Mouse (Mus musculus) myocyte (in vitro differentiated cells): ENCODE measurements at regions not wholly inside any gene's neighbourhood (a gene's known extent, or its start where the extent isn't known, plus 50 kb on each side); places are given as distances from the start of the nearest gene placed in this dataset.

Experiments
- CEBPB ChIP-seq: IDR thresholded peaks from 2 replicates; pipeline ENCODE4 v1.6.1; 2011; ENCODE audit warnings: mild to moderate bottlenecking, moderate library complexity; ENCODE audit not compliant: poor library complexity, insufficient read depth, severe bottlenecking
- E2F4 ChIP-seq: IDR thresholded peaks from one replicate; pipeline ENCODE4 v1.6.1; 2011; ENCODE audit warnings: mild to moderate bottlenecking, control low read depth, moderate library complexity; ENCODE audit not compliant: insufficient read depth
- MAX ChIP-seq: IDR thresholded peaks from one replicate; pipeline ENCODE4 v1.6.1; 2011; ENCODE audit warnings: low read depth, mild to moderate bottlenecking, control low read depth
- MYOD1 ChIP-seq, 3 experiments: IDR thresholded peaks; one replicate each; pipeline ENCODE4 v1.6.1; 2011; ENCODE audit warnings: control low read depth in 2 of 3, low read depth in 2 of 3, mild to moderate bottlenecking in 2 of 3, moderate library complexity in 1 of 3; ENCODE audit not compliant: insufficient read length in 2 of 3, control insufficient read depth in 1 of 3
- MYOG ChIP-seq, 3 experiments: IDR thresholded peaks; one replicate each; pipeline ENCODE4 v1.6.1; 2011; ENCODE audit warnings: control low read depth in 2 of 3, low read depth in 2 of 3, mild to moderate bottlenecking in 2 of 3; ENCODE audit not compliant: insufficient read length in 2 of 3, control insufficient read depth in 1 of 3, insufficient read depth in 1 of 3
- POLR2A ChIP-seq: IDR thresholded peaks from one replicate; pipeline ENCODE4 v1.6.1; 2011; ENCODE audit warnings: low read depth, mild to moderate bottlenecking, control low read depth, moderate library complexity; ENCODE audit not compliant: insufficient read length
- POLR2AphosphoS2 ChIP-seq: IDR thresholded peaks from one replicate; pipeline ENCODE4 v1.6.1; 2011; ENCODE audit warnings: low read depth, control low read depth; ENCODE audit not compliant: insufficient read length
- REST ChIP-seq: IDR thresholded peaks from one replicate; pipeline ENCODE4 v1.6.1; 2011; ENCODE audit warnings: mild to moderate bottlenecking, control low read depth, moderate library complexity; ENCODE audit not compliant: insufficient read depth, insufficient read length
- SRF ChIP-seq: IDR thresholded peaks from one replicate; pipeline ENCODE4 v1.6.1; 2011; ENCODE audit warnings: low read depth; ENCODE audit not compliant: control insufficient read depth, insufficient read length
- TCF12 ChIP-seq: IDR thresholded peaks from one replicate; pipeline ENCODE4 v1.6.1; 2011; ENCODE audit warnings: mild to moderate bottlenecking, control low read depth; ENCODE audit not compliant: poor library complexity, insufficient read depth, severe bottlenecking
- TCF3 ChIP-seq: IDR thresholded peaks from one replicate; pipeline ENCODE4 v1.6.1; 2011; ENCODE audit warnings: low read depth, control low read depth; ENCODE audit not compliant: insufficient read length
- USF1 ChIP-seq: IDR thresholded peaks from one replicate; pipeline ENCODE4 v1.6.1; 2011; ENCODE audit warnings: low read depth, mild to moderate bottlenecking, control low read depth, moderate library complexity

- TF ChIP-seq POLR2A (no peak), TCF12 (no peak), CEBPB (no peak), E2F4 (no peak), MYOD1 (IDR thresholded peaks at IDR 0.05; ENCODE audit: control insufficient read depth in 1 of 3, insufficient read length in 2 of 3, low read depth in 2 of 3) (no peak), TCF3 (no peak), USF1 (no peak), SRF (no peak), POLR2AphosphoS2 (no peak), MYOG (IDR thresholded peaks at IDR 0.05; ENCODE audit: control insufficient read depth in 1 of 3, insufficient read depth in 1 of 3, insufficient read length in 2 of 3, low read depth in 2 of 3) (no peak), MAX (no peak), REST (no peak)
These were observed 115.5 kb downstream of the Qpct start for GRCm38 (mm10) chr17:79167198-79167597.
